Mouse (Mus musculus): ENCODE data around the gene Prkacb. TPM values are rescaled to one million over a fixed set of nuclear protein-coding genes. Genes with fewer than 3 reads are reported as not detected.
"Not testable (repeated sequence)": the region's sequence is repeated elsewhere in the genome, so short reads cannot be mapped to it uniquely, and the experiment has no call there.

Prkacb gene
- polyA plus RNA-seq, 1 experiment from 2014 or later, result 162 TPM

DNA sequence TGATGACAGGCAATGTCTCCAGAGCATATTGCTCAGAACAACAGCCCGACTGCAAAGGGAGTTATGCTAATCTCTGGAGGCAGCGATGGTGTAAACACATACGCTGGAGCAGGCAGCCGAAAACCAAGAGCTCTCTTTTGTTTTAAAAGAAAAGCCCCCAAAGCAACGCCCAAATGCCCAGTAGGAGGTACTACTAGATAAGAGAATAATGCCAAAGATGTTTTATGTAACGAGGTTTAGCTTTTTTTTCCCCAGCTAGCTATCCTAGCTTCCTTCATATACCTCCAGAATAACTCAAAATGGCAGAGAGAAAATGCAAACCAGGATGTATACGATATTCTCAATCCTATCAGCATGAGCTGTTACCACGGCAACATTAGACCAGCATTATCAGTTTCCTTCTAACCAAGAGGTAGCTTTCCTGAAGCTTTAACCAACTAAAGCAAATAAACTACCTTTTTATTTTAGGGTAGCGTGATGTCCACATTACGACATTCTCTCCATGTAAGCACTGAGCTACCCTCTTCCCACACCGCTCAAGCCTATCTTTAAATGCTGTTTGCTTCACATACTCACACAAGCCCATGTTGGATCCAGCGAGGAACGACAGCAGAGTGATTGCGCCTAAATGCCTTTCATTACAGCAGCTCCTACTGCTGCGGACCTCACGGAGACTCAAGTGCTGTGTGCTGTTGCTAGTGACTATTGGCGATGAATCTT is 42.7 kb downstream of the Prkacb start:
- Histone ChIP-seq H3K36me3 (no peaks in the 10 kb centered on the region), H3K27ac (replicated peaks) (peak overlapping the region; percentile 91), H3K9ac (replicated peaks) (peak overlapping the region; percentile 49), H3K4me2 (replicated peaks) (peak overlapping the region; percentile 47), H3K4me3 (peak overlapping the region; percentile 42), H3K9me3 (no peaks in the 10 kb centered on the region), H3K27me3 (no peaks in the 10 kb centered on the region), H3K4me1 (peaks cover 42% of the 10 kb centered on the region)
- WGBS, result 8% methylated on average over 17 of the region's 17 CpGs
- peak; percentile 85 for ATAC-seq (replicated peaks)

DNA sequence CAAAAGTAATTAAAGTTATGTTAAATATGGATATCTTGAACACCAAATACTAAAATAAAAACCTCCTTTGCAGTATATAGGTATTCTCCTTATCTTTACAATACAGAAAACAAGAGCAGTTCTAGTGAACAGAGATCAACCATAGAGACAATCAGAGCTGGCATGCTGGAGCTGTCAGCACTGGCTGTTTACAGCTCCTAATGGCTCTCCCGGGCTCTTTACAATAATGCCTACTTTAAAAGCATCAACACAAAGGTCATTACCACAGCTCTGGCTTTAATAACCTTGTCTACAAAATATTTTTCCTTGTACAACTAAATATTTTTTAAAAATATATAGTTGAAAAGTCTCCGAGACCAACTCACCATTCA is 43.2 kb downstream of the Prkacb start:
- peak; percentile 66 for ATAC-seq (replicated peaks)
- 4% methylated on average over 2 of the region's 2 CpGs for WGBS
- peaks cover 42% of the 10 kb centered on the region for H3K4me1 ChIP-seq
- H3K4me3 ChIP-seq, result peak overlapping the region; percentile 42
- peak overlapping the region; percentile 91 for H3K27ac ChIP-seq (replicated peaks)
- H3K4me2 ChIP-seq (replicated peaks), result peak overlapping the region; percentile 47
- no peaks in the 10 kb centered on the region for H3K9me3 ChIP-seq
- H3K36me3 ChIP-seq, result no peaks in the 10 kb centered on the region
- peak overlapping the region; percentile 49 for H3K9ac ChIP-seq (replicated peaks)
- no peaks in the 10 kb centered on the region for H3K27me3 ChIP-seq

DNA sequence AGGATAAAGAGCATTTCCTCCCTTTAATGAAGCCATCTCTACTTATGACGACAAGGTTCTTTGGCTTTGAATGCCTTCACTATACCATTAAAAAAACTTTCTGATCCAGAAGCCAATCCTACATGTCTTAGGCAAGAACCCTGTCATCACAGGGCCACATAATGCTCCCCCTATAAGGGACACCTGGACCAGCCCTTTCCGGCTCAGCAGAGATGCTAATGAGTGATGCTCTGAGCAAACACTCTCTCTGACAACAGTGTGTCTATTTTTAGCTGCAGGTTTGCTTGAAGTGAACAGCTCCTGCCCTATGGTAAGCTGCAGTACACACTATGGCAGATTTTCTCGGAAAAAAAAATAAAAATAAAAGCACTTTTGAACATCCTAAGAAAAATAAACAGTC is 43.9 kb downstream of the Prkacb start:
- ATAC-seq (replicated peaks), result peak; percentile 58
- H3K27ac ChIP-seq (replicated peaks), result peak overlapping the region; percentile 42
- H3K4me1 ChIP-seq, result peaks cover 42% of the 10 kb centered on the region
- peak overlapping the region; percentile 46 for H3K4me2 ChIP-seq (replicated peaks)
- H3K36me3 ChIP-seq, result no peaks in the 10 kb centered on the region
- no peaks in the 10 kb centered on the region for H3K9me3 ChIP-seq
- no peaks in the 10 kb centered on the region for H3K27me3 ChIP-seq
- 40% methylated on average over 3 of the region's 3 CpGs for WGBS
- H3K9ac ChIP-seq (replicated peaks), result peak overlapping the region; percentile 45
- H3K4me3 ChIP-seq, result peak overlapping the region; percentile 36

DNA sequence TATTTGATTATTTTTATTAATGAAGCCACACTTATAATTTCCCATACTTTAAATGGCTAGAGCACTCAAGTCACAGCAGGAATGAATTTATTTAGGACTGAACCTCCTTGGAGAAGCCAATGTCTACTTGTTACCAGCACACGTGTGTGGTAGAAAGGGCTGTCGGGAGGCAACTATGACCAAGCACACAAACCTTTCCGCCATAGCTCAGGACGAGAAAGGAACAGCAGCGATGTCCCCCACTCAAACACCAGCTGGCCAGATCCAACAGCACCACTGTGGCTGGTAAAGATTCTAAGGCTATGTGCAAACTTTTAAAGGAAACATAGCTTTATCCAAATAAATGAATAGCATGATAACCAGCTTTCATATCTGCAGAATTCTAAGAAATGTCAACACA is 44.4 kb downstream of the Prkacb start:
- Histone ChIP-seq H3K9ac (replicated peaks) (peak overlapping the region; percentile 45; the same call in 1 of the 2 replicates), H3K36me3 (no peaks in the 10 kb centered on the region), H3K27ac (replicated peaks) (peak overlapping the region; percentile 42; the same call in 1 of the 2 replicates), H3K4me2 (replicated peaks) (peak overlapping the region; percentile 46), H3K4me1 (peaks cover 42% of the 10 kb centered on the region), H3K9me3 (no peaks in the 10 kb centered on the region), H3K27me3 (no peaks in the 10 kb centered on the region), H3K4me3 (peak overlapping the region; percentile 36)
- WGBS, result 79% methylated on average over 5 of the region's 5 CpGs
- no peak for ATAC-seq (replicated peaks)

DNA sequence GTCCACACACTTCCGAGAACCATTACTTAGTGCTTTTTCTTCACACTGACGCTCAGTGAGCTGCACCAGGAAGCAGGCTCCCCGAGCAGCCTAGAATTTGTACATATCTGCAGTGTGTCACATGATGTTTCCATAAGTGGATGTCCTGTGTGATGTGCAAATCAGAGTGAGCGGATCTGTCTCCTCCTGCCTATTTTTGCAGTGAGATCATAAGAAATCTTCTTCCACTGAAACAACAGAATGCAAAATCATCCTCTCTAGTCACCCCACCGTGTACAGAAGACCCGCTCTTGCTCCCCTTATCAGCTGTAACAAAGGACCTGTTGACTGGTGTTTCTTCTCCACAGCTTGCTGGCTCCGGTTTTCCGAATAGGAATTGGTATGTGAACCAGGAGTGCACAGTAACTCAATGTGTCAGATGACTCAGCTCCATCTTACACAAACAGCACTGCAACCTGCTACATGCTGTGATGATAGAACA is 46.0 kb downstream of the Prkacb start:
- Histone ChIP-seq H3K9me3 (no peaks in the 10 kb centered on the region), H3K9ac (replicated peaks) (no peak overlapping the region), H3K4me1 (peaks cover 42% of the 10 kb centered on the region), H3K27me3 (no peaks in the 10 kb centered on the region), H3K36me3 (no peaks in the 10 kb centered on the region), H3K27ac (replicated peaks) (0 out of 2 replicates have a peak overlapping the region, but pooled peaks have one; percentile 5), H3K4me2 (replicated peaks) (no peak overlapping the region), H3K4me3 (no peak overlapping the region)
- no peak for ATAC-seq (replicated peaks)
- 70% methylated on average over 8 of the region's 8 CpGs for WGBS

DNA sequence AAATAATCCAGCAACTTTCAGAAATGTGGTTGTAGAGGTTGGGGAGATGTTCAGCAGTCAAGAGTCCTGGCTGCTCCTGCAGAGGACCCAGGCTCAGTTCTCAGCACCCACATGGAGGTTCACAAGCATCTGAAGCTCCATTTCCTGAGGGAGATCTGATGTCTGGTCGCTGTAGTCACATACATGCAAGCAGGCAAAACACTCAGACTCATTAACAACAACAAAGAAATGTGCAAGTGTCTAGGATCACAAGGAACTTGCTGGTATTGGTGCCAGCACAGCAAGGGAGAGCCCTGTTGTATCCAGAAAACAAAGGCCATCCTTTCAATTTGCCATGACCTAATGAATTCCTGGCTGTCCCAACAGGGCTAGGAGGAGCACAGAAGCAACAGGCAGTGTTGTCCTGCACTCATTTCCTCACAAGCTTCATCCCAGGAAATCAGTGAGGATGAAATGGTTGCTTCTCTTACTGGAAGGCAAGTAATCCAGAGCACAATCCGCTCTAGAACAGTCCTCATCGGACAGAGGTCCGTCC is 46.7 kb downstream of the Prkacb start:
- H3K27ac ChIP-seq (replicated peaks), result no peak overlapping the region
- H3K9me3 ChIP-seq, result no peaks in the 10 kb centered on the region
- H3K36me3 ChIP-seq, result no peaks in the 10 kb centered on the region

DNA sequence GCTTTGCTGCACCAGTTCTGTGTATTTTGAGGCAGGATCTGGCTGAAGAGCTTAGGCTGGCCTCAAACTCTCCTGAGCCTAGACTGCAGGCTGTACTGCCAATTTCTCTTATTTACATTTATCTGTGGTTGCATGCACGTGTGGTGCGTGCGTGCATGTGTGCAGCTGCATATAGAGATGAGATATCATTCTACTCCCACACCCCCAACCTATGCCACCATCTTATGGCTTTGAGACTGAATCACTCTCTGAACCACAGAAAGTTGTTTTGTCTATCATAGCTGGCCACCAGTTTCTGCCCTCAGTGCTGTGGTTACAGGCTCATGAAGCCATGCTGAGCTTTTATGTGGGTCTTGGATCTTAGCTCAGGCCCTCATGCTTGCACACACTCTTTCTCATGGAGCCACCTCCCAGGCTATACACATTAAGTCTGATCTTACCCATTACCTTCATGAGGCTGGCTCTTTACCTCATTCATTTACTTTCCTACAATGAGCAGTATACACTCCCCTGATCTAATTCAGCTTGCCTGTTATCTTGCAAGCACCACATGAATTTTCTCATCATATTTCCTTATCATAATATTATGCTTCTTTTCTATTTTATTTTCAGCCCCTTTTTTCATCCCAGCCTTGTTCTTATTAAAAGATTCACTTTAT is 47.8 kb downstream of the Prkacb start:
- Histone ChIP-seq H3K4me2 (replicated peaks) (no peak overlapping the region), H3K4me1 (peaks cover 28% of the 10 kb centered on the region), H3K9ac (replicated peaks) (no peak overlapping the region), H3K9me3 (no peaks in the 10 kb centered on the region), H3K27me3 (no peaks in the 10 kb centered on the region), H3K36me3 (no peaks in the 10 kb centered on the region), H3K4me3 (no peak overlapping the region), H3K27ac (replicated peaks) (no peak overlapping the region)
- WGBS, result 95% methylated on average over 3 of the region's 3 CpGs
- no peak for ATAC-seq (replicated peaks)

More for the DNA sequence above, 46.7 kb downstream of the Prkacb start:
- no peaks in the 10 kb centered on the region for H3K27me3 ChIP-seq
- H3K4me3 ChIP-seq, result no peak overlapping the region
- H3K9ac ChIP-seq (replicated peaks), result no peak overlapping the region
- no peak overlapping the region for H3K4me2 ChIP-seq (replicated peaks)
- H3K4me1 ChIP-seq, result peaks cover 38% of the 10 kb centered on the region
- 85% methylated on average over 4 of the region's 4 CpGs for WGBS
- no peak for ATAC-seq (replicated peaks)

DNA sequence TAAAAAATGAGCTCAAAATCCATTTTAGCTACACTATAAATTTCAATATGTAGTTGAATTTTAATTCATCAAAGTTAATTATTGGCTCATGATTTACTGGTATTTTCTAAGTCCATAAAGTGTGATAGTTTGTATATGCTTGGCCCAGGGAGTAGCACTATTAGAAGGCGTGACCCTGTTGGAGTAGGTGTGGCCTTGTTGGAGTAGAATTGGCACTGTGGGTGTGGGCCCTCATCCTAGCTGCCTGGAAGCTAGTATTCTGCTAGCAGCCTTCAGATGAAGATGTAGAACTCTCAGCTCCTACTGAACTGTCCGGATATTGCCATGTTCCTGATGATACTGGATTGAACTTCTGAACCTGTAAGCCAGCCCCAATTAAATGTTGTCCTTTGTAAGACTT is 49.7 kb downstream of the Prkacb start:
- H3K4me1 ChIP-seq, result peaks cover 17% of the 10 kb centered on the region
- 97% methylated on average over 2 of the region's 2 CpGs for WGBS
- not testable (repeated sequence) for H3K27ac ChIP-seq (replicated peaks); H3K9ac ChIP-seq (replicated peaks); H3K4me3 ChIP-seq; ATAC-seq (replicated peaks); H3K27me3 ChIP-seq; H3K36me3 ChIP-seq; H3K9me3 ChIP-seq; H3K4me2 ChIP-seq (replicated peaks)

DNA sequence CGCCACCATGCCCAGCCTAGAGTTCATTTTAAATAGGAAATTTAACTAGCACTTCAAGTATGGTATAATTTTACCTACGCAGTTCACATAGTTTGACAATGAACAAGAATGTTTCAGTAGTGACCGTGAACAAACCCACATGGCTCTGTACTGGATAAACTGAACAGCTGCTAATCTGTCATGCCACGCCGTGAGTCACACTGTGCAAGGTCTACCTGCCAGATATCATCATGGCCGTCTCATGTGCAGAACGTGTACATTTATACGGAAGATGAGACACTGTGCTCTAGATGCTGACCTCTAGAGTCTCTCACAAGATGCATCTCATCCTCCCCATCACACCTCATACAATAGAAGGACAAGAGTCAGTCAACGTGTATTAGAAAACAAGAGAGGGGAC is 51.5 kb downstream of the Prkacb start:
- Histone ChIP-seq H3K9ac (replicated peaks) (no peak overlapping the region), H3K9me3 (no peaks in the 10 kb centered on the region), H3K27me3 (no peaks in the 10 kb centered on the region), H3K27ac (replicated peaks) (no peak overlapping the region), H3K4me1 (0 out of 2 replicates have a peak, but pooled peaks cover under 1% of the 10 kb centered on the region), H3K4me2 (replicated peaks) (no peak overlapping the region), H3K4me3 (no peak overlapping the region), H3K36me3 (no peaks in the 10 kb centered on the region)
- no peak for ATAC-seq (replicated peaks)
- 95% methylated on average over 9 of the region's 9 CpGs for WGBS

DNA sequence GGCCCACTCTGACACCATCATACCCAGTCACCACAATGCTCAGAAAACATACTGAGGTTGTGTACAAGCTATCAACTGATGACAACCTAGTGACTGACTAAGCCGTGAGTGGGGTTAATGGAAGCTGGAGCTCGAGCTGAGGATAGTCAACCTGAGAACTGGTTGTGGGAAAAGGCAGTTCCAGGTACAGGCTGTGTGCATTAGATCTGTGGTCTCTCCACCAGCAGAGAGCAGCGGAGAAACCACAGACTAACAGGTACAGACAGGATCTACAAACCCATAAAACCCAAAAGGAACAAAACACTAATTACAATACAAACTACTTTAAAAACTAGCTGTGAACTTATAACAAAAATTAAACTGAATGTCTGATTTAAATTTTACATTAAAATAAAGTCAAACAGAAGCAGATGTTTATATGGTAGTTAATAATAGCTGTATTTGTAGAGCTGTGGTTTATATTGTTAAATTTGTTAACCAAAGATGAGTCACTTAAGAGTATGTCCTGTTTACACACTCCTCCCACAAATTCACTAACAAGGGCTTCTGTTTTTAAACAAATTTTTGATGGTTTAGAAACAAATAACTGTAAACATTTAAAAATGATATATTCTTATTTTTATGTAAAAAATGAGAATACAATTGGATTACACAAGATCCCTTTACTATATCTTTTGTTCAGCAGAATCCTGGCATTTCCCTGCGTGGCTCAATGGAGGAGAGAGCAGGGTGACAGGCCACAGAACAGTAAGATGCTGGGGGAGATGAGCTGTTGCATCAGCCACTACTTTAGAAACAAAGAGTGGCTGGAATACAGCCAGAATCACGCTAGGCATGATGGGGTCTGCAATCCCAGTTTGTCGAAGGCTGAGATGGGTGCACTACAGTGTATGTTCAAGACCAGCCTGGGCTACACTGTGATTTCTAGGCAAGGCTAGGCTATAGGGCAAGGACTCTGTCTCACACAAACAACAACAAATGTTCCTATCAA is 54.5 kb downstream of the Prkacb start:
- no peaks in the 10 kb centered on the region for H3K4me1 ChIP-seq
- H3K4me2 ChIP-seq (replicated peaks), result no peak overlapping the region
- H3K4me3 ChIP-seq, result no peak overlapping the region
- H3K27ac ChIP-seq (replicated peaks), result no peak overlapping the region
- no peak overlapping the region for H3K9ac ChIP-seq (replicated peaks)
- no peaks in the 10 kb centered on the region for H3K27me3 ChIP-seq
- no peak for ATAC-seq (replicated peaks)
- 68% methylated on average over 6 of the region's 6 CpGs for WGBS
- H3K36me3 ChIP-seq, result peaks cover 12% of the 10 kb centered on the region
- H3K9me3 ChIP-seq, result no peaks in the 10 kb centered on the region

DNA sequence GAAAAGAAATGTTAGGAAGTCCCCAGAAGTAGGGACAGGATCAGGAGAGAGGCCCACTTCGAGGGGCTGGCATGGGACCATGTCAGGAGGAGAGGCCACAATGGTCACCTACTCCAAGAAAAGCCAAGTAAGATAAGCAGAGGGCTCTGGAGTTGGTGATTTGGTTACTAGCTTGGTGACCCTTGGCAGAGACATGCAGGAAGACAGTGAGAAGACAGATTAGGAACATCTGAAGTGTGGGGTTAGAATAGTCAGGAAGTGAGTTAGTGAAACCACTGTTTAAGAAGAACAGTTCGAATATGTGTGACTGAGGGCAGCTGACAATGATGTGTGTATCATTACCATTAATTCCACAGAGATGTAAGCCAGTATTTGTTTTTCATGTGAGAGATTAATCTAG is 58.5 kb downstream of the Prkacb start:
- no peak for ATAC-seq (replicated peaks)
- no peaks in the 10 kb centered on the region for H3K4me1 ChIP-seq
- no peak overlapping the region for H3K4me2 ChIP-seq (replicated peaks)
- 91% methylated on average over 2 of the region's 2 CpGs for WGBS
- H3K9me3 ChIP-seq, result no peaks in the 10 kb centered on the region
- H3K4me3 ChIP-seq, result no peak overlapping the region
- no peak overlapping the region for H3K9ac ChIP-seq (replicated peaks)
- no peaks in the 10 kb centered on the region for H3K27me3 ChIP-seq
- no peak overlapping the region for H3K27ac ChIP-seq (replicated peaks)
- H3K36me3 ChIP-seq, result peaks cover 34% of the 10 kb centered on the region
